Mouse (Mus musculus): ENCODE data around the gene Mcat. TPM values are rescaled to one million over a fixed set of nuclear protein-coding genes. Genes with fewer than 3 reads are reported as not detected.

Mcat gene
- polyA plus RNA-seq (2011; ENCODE audit: insufficient read depth, insufficient read length, low replicate concordance, missing spikeins), result 5.4 and 11.0 TPM in 2 replicates

- peaks cover 5% of the 10 kb centered on the region for H3K4me1 ChIP-seq (ENCODE audit: control insufficient read depth, insufficient read depth, low read length)
- H3K4me3 ChIP-seq (replicated peaks; ENCODE audit: control insufficient read depth, low read depth, low read length), result peak within 1 kb of the TSS; percentile 97
- H3K27ac ChIP-seq (ENCODE audit: control insufficient read depth, insufficient read depth, low read depth, low read length, poor library complexity), result peak within 1 kb of the TSS; percentile 92
- TF ChIP-seq POLR2A (IDR thresholded peaks at IDR 0.05; ENCODE audit: borderline replicate concordance, control insufficient read depth, low read depth, low read length), result peak; percentile 87; the same call in 1 of the 2 replicates
- TF ChIP-seq CTCF (IDR thresholded peaks at IDR 0.05; ENCODE audit: control insufficient read depth, insufficient read depth, low read length), result no peak
- WGBS, result under 1% methylated on average over 28 of the region's 28 CpGs
These were observed at the start of gene Mcat, which contains the start of gene Tspo for GRCm38 (mm10) chr15:83563327-83563856. Mcat (minus strand) TSS chr15:83563787. Tspo (plus strand) TSS chr15:83563592.

- no peak overlapping the region for H3K4me3 ChIP-seq (replicated peaks; ENCODE audit: control insufficient read depth, low read depth, low read length)
- WGBS, result 46% methylated on average over 15 of the region's 15 CpGs
- TF ChIP-seq POLR2A (IDR thresholded peaks at IDR 0.05; ENCODE audit: borderline replicate concordance, control insufficient read depth, low read depth, low read length), result no peak
- peak; percentile 96 for TF ChIP-seq CTCF (IDR thresholded peaks at IDR 0.05; ENCODE audit: control insufficient read depth, insufficient read depth, low read length)
- H3K27ac ChIP-seq (ENCODE audit: control insufficient read depth, insufficient read depth, low read depth, low read length, poor library complexity), result peak overlapping the region; percentile 59
- peaks cover 3% of the 10 kb centered on the region; the same call in 1 of the 2 replicates for H3K4me1 ChIP-seq (ENCODE audit: control insufficient read depth, insufficient read depth, low read length)
These were observed 43.7 kb upstream of the Mcat start for GRCm38 (mm10) chr15:83607115-83607802.

GRCm38 (mm10) chr15:83606700-83607099 lies 43.1 kb upstream of the Mcat start:
- 68% methylated on average over 8 of the region's 8 CpGs for WGBS
- Histone ChIP-seq H3K27ac (ENCODE audit: control insufficient read depth, insufficient read depth, low read depth, low read length, poor library complexity) (peak overlapping the region; percentile 59), H3K4me3 (replicated peaks; ENCODE audit: control insufficient read depth, low read depth, low read length) (no peak overlapping the region), H3K4me1 (ENCODE audit: control insufficient read depth, insufficient read depth, low read length) (peaks cover 3% of the 10 kb centered on the region; the same call in 1 of the 2 replicates)
- TF ChIP-seq CTCF (IDR thresholded peaks at IDR 0.05; ENCODE audit: control insufficient read depth, insufficient read depth, low read length), result no peak
- 0 out of 2 replicates have a peak, but pooled peaks have one; percentile 18 for TF ChIP-seq POLR2A (IDR thresholded peaks at IDR 0.05; ENCODE audit: borderline replicate concordance, control insufficient read depth, low read depth, low read length)

GRCm38 (mm10) chr15:83606216-83606615 lies 42.6 kb upstream of the Mcat start:
- WGBS, result 86% methylated on average over 11 of the region's 11 CpGs
- Histone ChIP-seq H3K27ac (ENCODE audit: control insufficient read depth, insufficient read depth, low read depth, low read length, poor library complexity) (peak overlapping the region; percentile 28; the same call in 1 of the 2 replicates), H3K4me1 (ENCODE audit: control insufficient read depth, insufficient read depth, low read length) (peaks cover 4% of the 10 kb centered on the region), H3K4me3 (replicated peaks; ENCODE audit: control insufficient read depth, low read depth, low read length) (no peak overlapping the region)
- TF ChIP-seq CTCF (IDR thresholded peaks at IDR 0.05; ENCODE audit: control insufficient read depth, insufficient read depth, low read length) (no peak), POLR2A (IDR thresholded peaks at IDR 0.05; ENCODE audit: borderline replicate concordance, control insufficient read depth, low read depth, low read length) (no peak)

- peak overlapping the region; percentile 3; the same call in 1 of the 2 replicates for H3K27ac ChIP-seq (ENCODE audit: control insufficient read depth, insufficient read depth, low read depth, low read length, poor library complexity)
- 89% methylated on average over 7 of the region's 7 CpGs for WGBS
- TF ChIP-seq POLR2A (IDR thresholded peaks at IDR 0.05; ENCODE audit: borderline replicate concordance, control insufficient read depth, low read depth, low read length) (no peak), CTCF (IDR thresholded peaks at IDR 0.05; ENCODE audit: control insufficient read depth, insufficient read depth, low read length) (no peak)
- peaks cover 7% of the 10 kb centered on the region for H3K4me1 ChIP-seq (ENCODE audit: control insufficient read depth, insufficient read depth, low read length)
- no peak overlapping the region for H3K4me3 ChIP-seq (replicated peaks; ENCODE audit: control insufficient read depth, low read depth, low read length)
These were observed 39.8 kb upstream of the Mcat start for GRCm38 (mm10) chr15:83603426-83603825.

GRCm38 (mm10) chr15:83603046-83603396 lies 39.4 kb upstream of the Mcat start:
- 87% methylated on average over 1 of the region's 1 CpGs for WGBS
- peak overlapping the region; percentile 84 for H3K27ac ChIP-seq (ENCODE audit: control insufficient read depth, insufficient read depth, low read depth, low read length, poor library complexity)
- H3K4me1 ChIP-seq (ENCODE audit: control insufficient read depth, insufficient read depth, low read length), result peaks cover 7% of the 10 kb centered on the region
- TF ChIP-seq POLR2A (IDR thresholded peaks at IDR 0.05; ENCODE audit: borderline replicate concordance, control insufficient read depth, low read depth, low read length), result no peak
- no peak for TF ChIP-seq CTCF (IDR thresholded peaks at IDR 0.05; ENCODE audit: control insufficient read depth, insufficient read depth, low read length)
- H3K4me3 ChIP-seq (replicated peaks; ENCODE audit: control insufficient read depth, low read depth, low read length), result no peak overlapping the region

GRCm38 (mm10) chr15:83602372-83603045 lies 38.9 kb upstream of the Mcat start:
- Histone ChIP-seq H3K27ac (ENCODE audit: control insufficient read depth, insufficient read depth, low read depth, low read length, poor library complexity) (peak overlapping the region; percentile 84), H3K4me1 (ENCODE audit: control insufficient read depth, insufficient read depth, low read length) (peaks cover 7% of the 10 kb centered on the region)

GRCm38 (mm10) chr15:83601185-83601584 lies 37.6 kb upstream of the Mcat start:
- no peak overlapping the region for H3K27ac ChIP-seq (ENCODE audit: control insufficient read depth, insufficient read depth, low read depth, low read length, poor library complexity)
- peaks cover 7% of the 10 kb centered on the region for H3K4me1 ChIP-seq (ENCODE audit: control insufficient read depth, insufficient read depth, low read length)
- no peak for TF ChIP-seq CTCF (IDR thresholded peaks at IDR 0.05; ENCODE audit: control insufficient read depth, insufficient read depth, low read length)
- no peak for TF ChIP-seq POLR2A (IDR thresholded peaks at IDR 0.05; ENCODE audit: borderline replicate concordance, control insufficient read depth, low read depth, low read length)
- no peak overlapping the region for H3K4me3 ChIP-seq (replicated peaks; ENCODE audit: control insufficient read depth, low read depth, low read length)
- WGBS, result 22% methylated on average over 4 of the region's 4 CpGs

More at GRCm38 (mm10) chr15:83602372-83603045, 38.9 kb upstream of the Mcat start:
- no peak; the same call in 1 of the 2 replicates for TF ChIP-seq POLR2A (IDR thresholded peaks at IDR 0.05; ENCODE audit: borderline replicate concordance, control insufficient read depth, low read depth, low read length)
- 0 out of 2 replicates have a peak, but pooled peaks have one; percentile 1 for TF ChIP-seq CTCF (IDR thresholded peaks at IDR 0.05; ENCODE audit: control insufficient read depth, insufficient read depth, low read length)
- whole genome bisulfite sequencing, result 7% methylated on average over 13 of the region's 13 CpGs
- H3K4me3 ChIP-seq (replicated peaks; ENCODE audit: control insufficient read depth, low read depth, low read length), result no peak overlapping the region

All from bone marrow, adult 2 months (tissue).